Mouse (Mus musculus): ENCODE measurements around the gene Fbxl5.

The Fbxl5 gene

DNA sequence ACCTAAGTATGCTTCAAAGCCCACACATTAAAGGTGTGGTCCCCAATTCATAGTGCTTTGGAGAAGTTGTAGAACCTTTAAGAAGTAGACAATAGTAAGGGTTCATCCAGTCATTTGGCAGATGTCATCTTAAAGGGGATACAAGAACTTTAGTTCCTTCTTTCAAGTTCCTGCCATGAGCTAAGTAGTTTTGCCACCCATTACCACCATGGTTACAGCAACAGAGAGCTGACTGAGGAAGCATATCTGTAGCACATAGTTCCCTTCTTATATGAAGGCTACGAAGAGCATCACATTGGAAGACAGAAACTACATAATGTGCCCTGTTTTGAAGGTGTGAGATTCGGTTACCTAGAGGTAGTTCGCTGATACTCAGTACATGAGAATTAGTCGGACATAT, 34.8 kb downstream of the Fbxl5 start:
- intact Hi-C loops (cut with DNase I): loop anchor here (10.0 kb wide), 1 partner anchor 552 kb away; the partner anchor contains the start of gene Cpeb2

- intact Hi-C loops (cut with DNase I): loop anchor here (10.0 kb wide), 1 partner anchor 549 kb away; the partner anchor contains the start of gene Cpeb2
Observed at GRCm38 (mm10) chr5:43783996-43784395, 37.4 kb downstream of the Fbxl5 start.

DNA sequence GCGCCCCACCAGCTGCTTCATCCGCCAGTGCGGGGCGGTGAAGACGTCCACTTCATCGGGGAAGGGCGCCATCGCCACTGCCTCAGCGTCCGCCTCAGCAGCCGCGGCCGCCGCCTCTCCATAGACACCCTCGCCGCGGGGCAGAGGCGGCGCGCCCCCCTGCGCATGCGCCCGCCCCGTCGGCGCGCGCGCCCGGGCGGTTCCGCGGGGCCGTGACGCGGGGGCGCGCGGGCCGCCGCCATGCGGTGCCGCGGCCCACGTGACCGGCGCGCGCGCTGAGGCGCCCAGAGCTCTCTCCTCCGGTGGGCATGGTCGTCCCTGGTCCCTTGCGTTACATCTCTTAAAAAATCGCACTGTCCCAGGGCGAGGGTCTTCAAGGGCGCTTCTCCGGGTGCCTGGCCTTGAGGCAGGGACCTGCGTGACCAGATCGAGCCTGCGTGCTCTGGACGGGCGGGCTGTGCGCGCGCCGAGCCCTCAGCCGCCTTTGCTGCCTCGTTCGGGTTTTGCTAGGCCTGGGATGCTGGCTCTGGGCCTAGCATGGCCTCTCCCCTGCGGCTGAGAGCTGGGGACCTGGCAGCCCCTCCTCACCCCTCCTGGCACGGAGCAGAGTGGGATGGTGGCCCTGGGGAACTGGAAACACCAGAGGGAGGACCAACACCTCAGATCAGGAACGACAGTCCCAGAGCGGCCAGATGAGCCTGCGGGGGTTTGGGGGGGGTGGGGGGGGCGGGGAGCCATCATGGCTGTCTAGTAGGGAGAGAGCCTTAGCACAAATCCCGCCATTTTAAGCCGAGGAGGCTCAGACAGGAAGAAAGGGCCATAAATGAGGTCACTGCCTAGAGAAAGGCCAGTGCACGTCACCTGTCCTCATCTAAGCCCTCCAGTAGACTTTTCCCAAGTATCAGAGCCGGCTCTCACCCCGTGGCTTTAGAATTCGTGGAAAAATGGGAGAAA, 39.2 kb downstream of the Fbxl5 start:
- intact Hi-C loops (cut with DNase I): loop anchor here (10.0 kb wide), 1 partner anchor 547 kb away; the partner anchor contains the start of gene Cpeb2

DNA sequence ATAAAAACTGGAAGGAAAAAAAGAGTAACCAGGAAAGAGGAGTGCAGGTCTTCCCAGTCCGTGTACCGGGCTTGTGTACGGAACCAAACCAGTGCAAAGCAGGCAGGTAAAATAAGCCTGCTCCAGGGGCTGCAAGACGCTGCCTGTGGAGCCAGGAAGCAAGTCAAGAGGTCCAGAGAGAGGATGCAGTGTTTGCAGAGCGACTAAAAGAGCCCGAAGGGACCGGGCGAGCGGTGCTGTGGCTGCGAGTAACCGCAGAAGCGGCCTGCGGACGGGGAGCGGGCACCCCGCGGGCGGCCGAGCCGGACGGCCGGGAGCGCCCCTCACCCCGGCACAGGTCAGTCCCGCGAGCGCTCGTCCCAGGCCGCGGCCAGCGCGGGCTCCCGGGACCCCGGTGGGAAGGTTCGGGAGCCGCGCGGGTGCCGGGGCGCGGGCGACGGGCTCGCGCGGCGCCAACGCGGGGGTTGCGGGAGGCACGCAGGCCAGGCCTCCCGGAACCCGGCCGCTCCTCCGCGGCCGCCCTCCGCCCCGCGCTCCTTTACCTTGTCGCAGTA, 39.9 kb downstream of the Fbxl5 start:
- intact Hi-C loops (cut with DNase I): loop anchor here (10.0 kb wide), 1 partner anchor 547 kb away; the partner anchor contains the start of gene Cpeb2

GRCm38 (mm10) chr5:43778583-43778982, 42.9 kb downstream of the Fbxl5 start:
- intact Hi-C loops (cut with DNase I): no loop called here

GRCm38 (mm10) chr5:43776993-43777392, 44.4 kb downstream of the Fbxl5 start:
- intact Hi-C loops (cut with DNase I): no loop called here

DNA sequence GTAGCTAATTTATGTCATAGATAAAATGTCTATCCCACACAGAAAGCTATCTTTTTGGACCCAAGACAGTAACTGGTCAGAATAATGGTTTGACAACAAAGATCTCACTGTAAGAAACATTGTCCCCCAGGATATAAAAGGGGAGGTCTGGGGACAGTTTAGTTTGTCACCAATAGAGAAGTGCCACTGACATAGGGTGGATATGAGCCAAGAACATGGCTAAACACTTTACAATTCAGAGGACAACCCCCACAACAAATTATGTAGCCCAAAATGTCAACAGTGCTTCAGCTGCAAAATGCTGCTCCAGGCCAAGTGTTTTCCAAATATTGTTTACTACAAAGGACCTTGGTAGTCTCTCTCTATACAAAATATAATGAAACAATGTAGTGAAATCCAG, 45.0 kb downstream of the Fbxl5 start:
- intact Hi-C loops (cut with DNase I): no loop called here

DNA sequence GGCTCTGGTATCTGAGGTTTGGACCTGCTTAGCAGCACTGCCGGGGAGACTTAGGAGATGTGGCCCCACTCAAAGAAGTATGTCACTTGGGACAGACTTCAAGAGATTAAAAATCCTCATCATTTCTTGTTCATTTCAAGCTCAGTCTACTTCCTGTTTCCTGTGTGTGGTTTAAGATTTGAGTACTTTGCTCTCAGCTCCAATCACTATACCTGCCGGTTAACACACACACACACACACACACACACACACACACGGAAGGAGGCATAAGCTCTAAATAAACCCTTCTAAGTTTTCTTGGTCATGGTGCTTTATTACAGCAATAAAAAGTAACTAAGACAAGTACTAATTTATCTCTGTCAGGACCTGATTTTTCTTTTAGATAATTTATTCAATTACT, 49.9 kb downstream of the Fbxl5 start:
- intact Hi-C loops (cut with DNase I): no loop called here

- intact Hi-C loops (cut with DNase I): no loop called here
Observed at GRCm38 (mm10) chr5:43770618-43771354, 50.7 kb downstream of the Fbxl5 start.

GRCm38 (mm10) chr5:43749092-43749491, 72.3 kb downstream of the Fbxl5 start:
- intact Hi-C loops (cut with DNase I): no loop called here

DNA sequence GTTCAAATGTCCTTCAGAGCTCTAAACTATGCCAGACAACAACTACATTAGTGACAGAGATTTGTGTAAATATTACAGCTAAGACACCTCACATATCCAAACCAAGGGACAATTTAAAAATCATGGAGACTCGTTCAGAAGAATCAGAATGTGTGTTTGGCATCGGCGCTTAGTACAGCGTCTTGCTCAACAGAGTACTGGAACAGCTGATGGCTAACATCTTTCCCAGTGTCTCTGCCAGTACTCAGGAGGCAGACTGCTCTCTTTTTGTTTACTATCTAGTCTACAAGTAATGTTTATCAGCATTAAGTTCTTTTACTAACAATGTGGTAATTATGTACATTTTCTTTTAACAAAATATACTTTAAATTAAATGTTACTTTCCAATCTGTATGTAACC, 73.4 kb downstream of the Fbxl5 start:
- intact Hi-C loops (cut with DNase I): no loop called here

GRCm38 (mm10) chr5:43745156-43745555, 76.3 kb downstream of the Fbxl5 start:
- intact Hi-C loops (cut with DNase I): no loop called here

GRCm38 (mm10) chr5:43744187-43744586, 77.3 kb downstream of the Fbxl5 start:
- intact Hi-C loops (cut with DNase I): no loop called here

GRCm38 (mm10) chr5:43732381-43732780, 89.1 kb downstream of the Fbxl5 start:
- intact Hi-C loops (cut with DNase I): no loop called here

DNA sequence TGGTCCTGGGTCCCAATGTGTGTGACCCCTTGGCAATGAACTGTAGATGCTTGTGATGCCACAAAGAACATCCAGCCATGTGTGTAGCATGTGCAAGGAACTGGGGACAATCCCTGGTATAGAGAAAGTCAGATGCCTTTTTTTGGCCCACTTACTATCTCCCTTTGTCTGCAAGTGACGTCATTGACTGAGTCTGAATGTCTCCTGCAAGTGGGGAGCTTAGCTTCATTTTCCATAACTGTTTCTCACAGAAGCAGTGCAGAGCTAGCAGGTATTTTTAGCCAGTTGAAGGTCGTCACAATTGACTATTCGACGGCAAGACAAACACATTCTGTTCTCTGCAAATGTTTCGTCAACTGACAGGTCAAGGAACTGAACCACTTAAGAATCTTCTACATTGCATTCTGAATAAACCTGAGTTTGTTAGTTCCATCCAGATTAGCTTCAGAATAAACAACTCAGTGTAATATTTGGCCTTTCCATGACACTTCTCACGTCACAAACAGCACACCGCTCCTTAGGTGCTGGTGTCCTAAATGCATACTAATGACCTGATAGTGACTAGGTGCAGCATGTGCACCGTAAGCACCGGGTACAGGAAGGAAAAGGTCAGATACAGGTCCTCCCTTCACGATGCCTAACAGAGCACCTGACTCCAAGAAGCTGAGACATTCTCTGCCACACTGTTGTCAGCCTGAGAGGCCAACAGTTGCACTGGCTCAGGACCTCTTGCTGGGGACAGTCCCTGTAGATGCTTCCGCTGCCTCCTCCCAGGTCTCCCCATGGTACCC, 92.9 kb downstream of the Fbxl5 start:
- intact Hi-C loops (cut with DNase I): no loop called here

DNA sequence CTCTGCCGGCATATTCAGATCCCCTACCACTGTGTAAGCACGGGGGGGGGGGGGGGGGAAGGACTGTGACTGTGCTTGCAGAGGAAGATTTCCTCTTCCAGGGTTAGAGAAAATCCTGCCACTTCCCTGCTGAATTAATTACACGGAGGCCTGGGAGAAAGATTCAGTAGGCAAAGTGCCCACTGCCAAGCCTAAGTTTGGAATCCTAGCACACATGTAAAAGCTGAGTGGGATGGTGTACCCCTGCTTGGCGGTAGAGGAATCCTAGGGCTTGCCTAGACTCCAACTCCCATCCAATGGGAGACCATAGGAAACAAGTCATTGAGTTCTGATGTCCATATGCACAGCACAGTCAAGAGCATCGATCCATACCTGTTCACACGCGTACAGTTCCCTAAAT, 97.6 kb downstream of the Fbxl5 start:
- intact Hi-C loops (cut with DNase I): no loop called here

DNA sequence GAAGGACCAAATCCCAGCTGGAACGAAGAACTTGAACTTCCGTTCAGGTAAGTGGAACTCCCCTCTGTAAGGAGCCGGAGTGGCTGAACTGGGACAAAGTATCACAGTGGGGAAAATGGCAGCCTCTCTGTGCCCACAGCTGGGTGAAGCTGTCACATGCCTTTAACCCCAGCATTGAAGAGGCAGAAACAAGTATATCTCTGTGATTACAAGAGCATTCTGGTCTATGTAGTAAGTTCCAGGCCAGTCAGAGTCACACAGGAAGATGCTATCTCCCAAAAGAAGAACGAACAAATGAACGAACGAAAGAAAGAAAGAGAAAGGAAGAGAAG, 99.0 kb downstream of the Fbxl5 start:
- intact Hi-C loops (cut with DNase I): no loop called here

GRCm38 (mm10) chr5:43721538-43722451, 99.6 kb downstream of the Fbxl5 start:
- intact Hi-C loops (cut with DNase I): no loop called here

GRCm38 (mm10) chr5:43699240-43699639, 122.2 kb downstream of the Fbxl5 start:
- intact Hi-C loops (cut with DNase I): no loop called here

GRCm38 (mm10) chr5:43697133-43697532, 124.3 kb downstream of the Fbxl5 start:
- intact Hi-C loops (cut with DNase I): no loop called here
